Mouse (Mus musculus) CH12.LX (cell line): ENCODE results near the gene Trim47.

ENCODE experiments used
- CTCF ChIP-seq, 2 experiments: IDR thresholded peaks in 1 of 2; conservative IDR thresholded peaks in 1 of 2; 2 replicates each; pipeline ENCODE4 v1.5.1; 2011 to 2012; ENCODE audit warnings: low read depth in 2 of 2, low read length in 2 of 2, improper control_type of control experiment in 1 of 2, inconsistent platforms in 1 of 2, mild to moderate bottlenecking in 1 of 2, moderate library complexity in 1 of 2
- HCFC1 ChIP-seq: IDR thresholded peaks from 2 replicates; pipeline ENCODE4 v1.6.1; 2012; ENCODE audit warnings: low read depth, mild to moderate bottlenecking, inconsistent platforms, low read length, improper control_type of control experiment
- MYC ChIP-seq: IDR thresholded peaks from 2 replicates; pipeline ENCODE4 v1.6.1; 2011; ENCODE audit warnings: low read depth, mild to moderate bottlenecking, improper control_type of control experiment, low read length
- POLR2A ChIP-seq: IDR thresholded peaks from 2 replicates; pipeline ENCODE4 v1.6.1; 2011; ENCODE audit warnings: low read depth, mild to moderate bottlenecking, improper control_type of control experiment, low read length
- SMC3 ChIP-seq: IDR thresholded peaks from 2 replicates; pipeline ENCODE4 v1.6.1; 2011; ENCODE audit warnings: low read depth, low read length, improper control_type of control experiment
- ZMIZ1 ChIP-seq: IDR thresholded peaks from 2 replicates; pipeline ENCODE4 v1.6.1; 2012; ENCODE audit warnings: low read depth, mild to moderate bottlenecking, inconsistent platforms, low read length, improper control_type of control experiment
- ZNF384 ChIP-seq: IDR thresholded peaks from 2 replicates; pipeline ENCODE4 v1.6.1; 2012; ENCODE audit warnings: low read depth, low read length, improper control_type of control experiment, inconsistent platforms

- TF ChIP-seq POLR2A (no peak), CTCF (conservative IDR thresholded peaks at IDR 0.05 in 1 of 2, IDR thresholded peaks at IDR 0.05 in 1 of 2; ENCODE audit: low read depth in 2 of 2, low read length in 2 of 2) (no peak), ZMIZ1 (no peak), MYC (no peak), HCFC1 (no peak), SMC3 (no peak), ZNF384 (no peak)
Measured at GRCm38 (mm10) chr11:116061641-116062415, 65.2 kb downstream of the Trim47 start.
